Mouse (Mus musculus) adrenal gland, postnatal 25 days (tissue): ENCODE results near the gene Tnfrsf13c. TPM values are rescaled to one million over a fixed set of nuclear protein-coding genes. Genes with fewer than 3 reads are reported as not detected.

Experiments used
- DNase-seq: peaks from one replicate; pipeline ENCODE4 v3.0.0; 2021; ENCODE audit warnings: mixed read lengths
- total RNA-seq: library from RNA; stranded (reverse); gene quantifications from 2 replicates; pipeline ENCODE4 v1.2.3, GENCODE M21; 2021

Gene Tnfrsf13c
- total RNA-seq, 1 experiment from 2014 or later, result 0.21 TPM

DNA sequence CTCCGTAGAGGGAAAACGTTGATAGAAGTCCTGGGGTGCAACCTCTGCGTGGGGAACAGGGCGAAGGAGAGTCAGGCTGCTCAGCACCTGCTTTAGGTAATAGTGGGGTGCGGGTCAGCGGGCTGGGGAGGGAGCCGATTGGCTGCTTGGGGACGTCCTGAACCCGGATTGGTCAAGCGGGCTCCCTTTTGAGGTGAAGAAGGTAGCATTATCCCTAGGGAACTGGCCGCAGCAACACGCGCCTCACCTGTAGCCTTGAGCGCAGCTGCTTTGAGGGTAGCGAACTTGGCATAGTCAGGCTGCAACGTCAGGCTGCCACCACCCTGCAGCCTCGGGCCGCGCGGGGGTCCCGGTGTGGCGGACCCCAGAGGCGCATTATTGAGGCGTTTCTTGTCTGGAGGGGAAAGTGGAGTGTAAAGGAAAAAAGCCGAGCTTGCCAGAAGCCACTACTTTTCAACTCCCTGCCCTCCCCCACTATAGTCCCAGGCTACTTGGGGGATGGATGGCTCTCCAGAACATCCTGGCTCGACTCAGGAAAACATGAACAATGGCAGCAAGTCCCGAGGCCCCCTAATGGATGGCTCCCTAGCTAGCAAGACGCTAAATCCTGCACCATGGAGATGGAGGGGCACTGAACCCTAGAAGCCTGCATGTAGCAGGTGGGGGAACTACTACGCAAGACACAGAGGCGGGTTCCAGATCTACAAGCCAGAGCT is 16.5 kb downstream of the Tnfrsf13c start:
- DNase-seq, result no peak

DNA sequence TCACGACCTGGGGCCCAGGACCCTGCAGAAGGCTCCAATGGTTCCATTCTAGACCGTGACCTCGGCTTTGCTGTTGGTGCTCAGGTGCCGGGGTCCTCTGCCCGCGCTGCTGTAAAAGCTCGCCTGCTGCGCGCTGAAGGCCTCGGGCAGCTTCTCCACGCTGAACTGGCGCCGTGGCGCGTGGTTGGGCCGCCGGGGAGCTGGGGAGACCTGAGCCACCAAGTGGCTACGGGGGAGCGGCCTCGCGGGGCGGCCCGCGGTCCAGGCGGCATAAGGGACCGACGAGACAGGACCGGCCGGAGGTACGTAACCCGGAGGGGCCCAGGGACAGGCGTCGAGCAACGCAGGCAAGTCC is 17.1 kb downstream of the Tnfrsf13c start:
- no peak for DNase-seq

DNA sequence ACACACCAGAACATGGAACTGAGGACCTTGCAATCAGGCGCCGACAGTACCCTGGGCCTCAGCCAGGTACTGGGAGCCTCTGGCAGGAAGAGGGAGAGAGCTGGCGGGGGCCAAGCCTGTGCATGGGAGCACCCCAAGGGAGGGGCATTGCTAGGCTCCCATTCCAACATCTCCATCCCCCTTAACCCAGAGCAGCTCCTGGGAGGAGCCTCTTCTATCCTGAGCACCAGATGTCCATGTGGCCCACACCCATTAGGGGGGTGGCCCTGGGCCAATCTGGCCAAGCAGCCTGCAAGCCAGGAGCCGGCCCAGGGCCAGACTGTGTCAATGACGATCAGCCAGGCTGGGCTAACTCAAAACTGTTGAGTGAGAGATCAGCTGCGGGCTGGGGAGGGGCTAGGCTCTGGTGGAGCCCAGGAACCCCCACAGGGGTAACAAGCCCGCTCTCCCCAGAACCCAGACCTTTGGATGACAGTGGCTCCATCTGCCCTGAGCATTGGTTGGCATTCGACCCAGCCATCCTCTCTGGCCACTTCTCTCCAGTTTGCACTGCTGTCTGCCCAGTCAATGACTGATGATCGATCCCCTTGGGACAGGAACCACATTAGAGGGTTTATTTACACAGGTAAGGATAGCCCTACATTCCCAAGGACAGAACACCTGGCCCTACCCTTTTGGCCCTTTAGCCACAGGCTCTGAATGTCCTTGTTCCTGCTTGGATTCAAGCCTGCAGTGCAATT is 17.6 kb downstream of the Tnfrsf13c start:
- peak; percentile 67 for DNase-seq

DNA sequence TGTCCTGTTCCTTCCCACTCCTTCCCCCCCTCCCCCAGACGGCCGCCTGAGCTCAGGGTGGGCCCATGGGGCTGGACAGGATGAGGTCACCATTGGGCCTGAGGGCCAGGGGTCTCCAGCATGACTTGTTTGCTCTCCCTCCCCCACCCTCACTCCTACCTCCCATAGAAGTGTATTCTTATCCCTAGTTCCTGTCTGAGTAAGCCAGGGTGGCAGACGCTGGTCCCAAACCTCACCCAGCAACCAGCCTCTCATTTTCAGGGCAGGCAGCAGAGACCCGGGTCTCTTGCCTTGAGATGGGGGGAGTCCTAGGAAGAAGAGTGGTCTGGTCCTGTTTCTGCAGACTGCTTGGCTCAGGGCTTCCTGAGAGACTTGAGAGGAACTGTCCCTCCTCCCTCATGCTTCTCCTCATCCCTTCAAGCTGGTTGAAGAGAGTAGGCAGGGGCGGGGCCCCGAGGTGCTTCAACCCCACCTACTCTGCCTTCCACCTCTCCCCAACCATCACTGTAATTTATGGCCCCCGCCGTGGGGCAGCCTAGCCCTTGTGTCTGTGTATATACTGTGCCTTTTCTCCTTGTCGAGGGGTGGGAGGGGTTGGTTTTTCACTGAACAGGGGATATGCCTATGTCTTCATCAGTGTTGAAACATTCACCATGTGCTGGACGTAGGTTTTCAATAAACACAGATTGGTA is 19.3 kb downstream of the Tnfrsf13c start:
- no peak for DNase-seq

DNA sequence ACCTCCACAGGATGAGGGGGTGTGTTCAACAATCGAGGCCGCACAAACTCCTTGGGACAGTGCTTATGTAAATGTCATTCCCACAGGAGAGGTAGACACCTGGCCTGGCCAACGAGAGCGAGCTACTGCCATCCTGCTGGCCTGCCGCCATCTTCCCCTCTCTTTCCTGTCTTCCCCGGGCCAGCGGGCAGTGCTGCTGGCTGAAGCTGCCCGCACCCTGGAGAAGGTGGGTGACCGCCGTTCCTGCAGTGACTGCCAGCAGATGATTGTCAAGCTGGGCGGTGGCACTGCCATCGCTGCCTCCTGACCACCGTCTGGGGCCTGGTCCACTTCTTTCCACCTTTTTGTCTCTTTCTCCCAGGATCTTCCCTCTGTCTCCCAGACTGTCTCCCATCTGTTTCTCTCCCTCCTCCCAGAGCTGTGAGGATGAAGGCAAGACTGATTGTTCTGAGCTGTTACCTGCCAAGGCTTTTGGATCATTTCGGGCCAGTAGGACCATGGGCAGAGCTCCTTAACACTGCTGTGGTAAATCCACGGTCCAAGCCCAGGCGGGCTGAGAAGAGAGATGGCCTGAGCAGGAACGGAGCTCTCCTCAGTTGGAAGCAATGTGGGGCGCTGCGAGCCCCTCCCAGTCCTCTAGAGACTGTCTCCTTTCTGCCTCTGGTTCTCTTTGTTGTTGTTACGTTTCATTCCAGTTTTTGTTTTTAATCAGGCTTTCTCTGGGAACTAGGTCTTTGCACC is 20.4 kb downstream of the Tnfrsf13c start:
- DNase-seq, result no peak

DNA sequence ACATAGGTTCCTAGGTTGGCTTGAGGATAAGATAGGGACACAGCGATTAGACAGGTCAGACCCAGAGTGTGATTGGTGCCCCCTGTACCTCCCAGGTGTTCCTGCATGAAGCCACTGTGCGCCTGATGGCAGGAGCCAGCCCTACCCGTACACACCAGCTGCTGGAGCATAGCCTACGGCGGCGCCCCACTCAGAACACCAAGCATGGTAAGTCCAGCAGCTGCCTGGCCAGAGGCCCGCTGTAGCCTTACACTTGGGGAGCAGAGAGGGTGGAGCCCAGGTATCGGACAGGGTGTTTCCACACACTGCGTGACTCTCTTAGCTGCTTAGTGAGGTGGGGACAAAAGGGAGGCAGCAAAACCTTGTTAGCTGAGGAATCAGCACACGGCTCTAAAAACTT is 21.1 kb downstream of the Tnfrsf13c start:
- no peak for DNase-seq

DNA sequence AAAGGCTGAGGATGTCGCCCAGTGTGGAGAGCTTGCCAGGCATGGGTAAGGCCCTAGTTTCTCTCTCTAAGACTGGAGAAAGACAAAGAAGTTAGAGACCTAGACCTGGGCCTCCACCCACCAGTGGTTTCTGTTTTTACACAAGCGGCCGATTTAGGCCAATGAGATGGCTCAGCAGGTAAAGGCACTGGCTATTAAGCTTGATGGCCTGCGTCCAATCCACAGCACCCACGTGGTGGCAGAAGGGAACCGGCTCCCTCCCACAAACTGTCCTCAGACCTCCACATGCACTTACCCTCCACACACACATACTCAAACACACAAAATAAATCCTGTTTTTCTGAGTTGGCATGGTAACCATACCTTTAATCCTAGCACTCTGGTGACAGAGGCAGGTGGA is 22.1 kb downstream of the Tnfrsf13c start:
- DNase-seq, result no peak

DNA sequence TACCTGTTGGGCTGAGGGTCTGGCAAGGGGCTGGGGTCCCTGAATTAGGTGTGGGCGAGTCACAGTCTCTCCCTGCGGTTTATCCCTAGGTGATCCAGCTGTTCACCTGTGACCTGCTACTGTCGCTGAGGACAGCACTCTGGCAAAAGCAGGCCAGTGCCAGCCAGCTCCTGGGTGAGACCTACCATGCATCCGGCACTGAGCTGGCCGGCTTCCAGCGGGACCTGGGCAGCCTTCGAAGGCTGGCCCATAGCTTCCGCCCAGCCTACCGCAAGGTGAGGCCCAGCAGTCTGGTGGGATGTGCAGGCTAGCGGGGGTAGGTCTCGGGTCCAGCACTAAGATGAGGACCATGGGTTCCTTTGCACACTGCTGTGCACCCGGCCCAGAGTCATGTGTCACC is 24.6 kb downstream of the Tnfrsf13c start:
- DNase-seq, result no peak

DNA sequence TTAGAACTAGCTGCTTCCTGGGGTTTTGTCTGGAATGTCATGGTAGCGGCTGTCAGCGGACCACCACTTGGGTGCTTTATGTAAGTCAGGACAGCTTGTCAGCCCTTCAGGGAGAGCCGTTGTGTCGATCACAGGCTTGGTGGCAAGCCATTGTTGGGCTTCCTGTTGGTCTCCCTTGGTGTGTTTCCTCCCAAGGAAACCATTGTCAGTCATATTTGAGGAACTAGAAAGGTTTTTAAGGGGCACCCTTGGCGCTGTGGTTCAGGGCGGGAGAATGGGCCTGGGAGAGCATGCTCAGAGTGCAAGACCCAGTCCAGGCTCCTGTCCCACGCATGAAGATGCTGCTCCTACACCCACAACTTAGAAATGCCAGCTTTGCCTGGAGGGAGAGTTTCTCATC is 25.8 kb downstream of the Tnfrsf13c start:
- DNase-seq, result no peak

DNA sequence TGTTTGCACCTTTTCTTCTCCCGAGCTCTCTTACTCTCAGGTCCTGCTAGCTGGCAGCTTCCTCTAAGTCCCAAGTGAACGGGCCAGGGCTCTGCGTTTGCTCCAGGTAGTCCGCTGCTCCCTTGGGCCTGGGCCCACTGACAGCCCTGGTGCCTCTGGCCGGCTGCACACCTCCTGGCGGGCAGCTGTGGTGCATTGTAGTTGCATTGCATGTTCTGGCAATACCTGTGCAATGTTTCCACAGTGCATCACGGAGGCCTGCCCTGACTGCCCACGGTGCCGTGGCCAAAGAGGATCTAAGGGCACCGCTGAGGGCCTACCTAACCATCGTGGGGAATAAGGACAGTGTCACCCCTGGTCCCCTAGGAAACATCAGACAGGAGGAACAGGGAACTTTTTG is 26.2 kb downstream of the Tnfrsf13c start:
- DNase-seq, result no peak

DNA sequence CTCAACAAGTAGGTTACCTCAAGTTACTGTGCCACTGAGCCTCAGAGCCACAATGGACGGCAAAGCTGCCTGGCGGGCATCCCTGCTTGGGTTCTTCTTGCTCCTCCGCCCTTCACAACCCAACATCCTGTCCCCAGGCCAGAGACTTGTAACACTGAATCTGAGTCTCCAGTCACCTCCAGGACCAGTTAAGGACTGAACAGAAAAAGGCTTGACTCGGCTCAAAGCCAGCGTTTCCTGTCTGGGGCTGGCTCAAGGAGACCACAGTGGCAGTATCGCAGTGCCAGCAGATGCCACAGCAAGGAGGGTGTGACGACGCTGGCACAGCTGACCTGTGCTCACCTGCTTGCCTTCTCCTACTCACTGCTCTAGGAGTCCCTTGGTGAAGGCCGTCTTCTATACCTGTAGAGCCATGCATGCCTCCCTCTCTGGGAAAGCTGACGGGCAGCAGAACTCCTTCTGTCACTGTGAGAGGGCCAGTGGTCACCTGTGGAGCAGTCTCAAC is 26.9 kb downstream of the Tnfrsf13c start:
- no peak for DNase-seq

DNA sequence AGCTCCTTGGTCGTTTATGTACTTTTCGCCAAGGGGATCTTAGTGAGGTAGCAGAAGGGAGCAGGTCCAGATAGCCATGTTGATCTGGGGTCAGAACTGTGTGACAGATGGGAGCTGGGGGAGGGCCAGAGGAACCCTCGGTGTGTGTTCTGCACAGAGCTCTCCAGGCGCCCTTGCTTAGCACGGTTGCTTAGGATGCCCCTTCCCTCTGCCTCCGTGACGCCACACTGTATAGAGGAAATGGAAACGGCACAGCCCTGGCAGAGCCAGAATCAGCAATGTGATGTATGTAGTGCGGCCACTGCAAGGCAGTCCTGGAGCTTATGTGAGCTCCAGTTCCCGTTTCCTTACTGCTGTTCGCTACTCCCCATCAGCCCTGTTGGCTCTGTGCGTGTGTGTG is 27.9 kb downstream of the Tnfrsf13c start:
- DNase-seq, result no peak

DNA sequence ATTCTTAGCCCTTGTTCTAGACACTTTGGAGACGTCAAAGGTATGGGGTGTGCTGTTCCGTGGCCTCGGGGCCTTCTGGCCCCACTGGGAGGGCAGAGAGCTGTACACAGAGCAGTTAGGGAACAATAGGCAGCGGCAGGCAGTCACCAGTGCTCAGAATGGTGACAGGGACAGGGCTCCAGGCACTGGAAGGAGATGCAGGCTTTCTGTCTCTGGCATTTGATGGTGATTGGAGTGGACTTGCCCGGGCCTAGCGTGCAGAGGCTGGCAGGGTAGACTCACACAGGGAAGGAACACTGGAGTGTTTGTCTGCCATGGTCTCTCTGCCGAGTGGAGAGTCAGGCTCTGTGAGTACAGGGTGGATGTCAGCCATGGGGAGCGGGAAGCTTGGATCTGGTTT is 31.6 kb downstream of the Tnfrsf13c start:
- DNase-seq, result no peak

DNA sequence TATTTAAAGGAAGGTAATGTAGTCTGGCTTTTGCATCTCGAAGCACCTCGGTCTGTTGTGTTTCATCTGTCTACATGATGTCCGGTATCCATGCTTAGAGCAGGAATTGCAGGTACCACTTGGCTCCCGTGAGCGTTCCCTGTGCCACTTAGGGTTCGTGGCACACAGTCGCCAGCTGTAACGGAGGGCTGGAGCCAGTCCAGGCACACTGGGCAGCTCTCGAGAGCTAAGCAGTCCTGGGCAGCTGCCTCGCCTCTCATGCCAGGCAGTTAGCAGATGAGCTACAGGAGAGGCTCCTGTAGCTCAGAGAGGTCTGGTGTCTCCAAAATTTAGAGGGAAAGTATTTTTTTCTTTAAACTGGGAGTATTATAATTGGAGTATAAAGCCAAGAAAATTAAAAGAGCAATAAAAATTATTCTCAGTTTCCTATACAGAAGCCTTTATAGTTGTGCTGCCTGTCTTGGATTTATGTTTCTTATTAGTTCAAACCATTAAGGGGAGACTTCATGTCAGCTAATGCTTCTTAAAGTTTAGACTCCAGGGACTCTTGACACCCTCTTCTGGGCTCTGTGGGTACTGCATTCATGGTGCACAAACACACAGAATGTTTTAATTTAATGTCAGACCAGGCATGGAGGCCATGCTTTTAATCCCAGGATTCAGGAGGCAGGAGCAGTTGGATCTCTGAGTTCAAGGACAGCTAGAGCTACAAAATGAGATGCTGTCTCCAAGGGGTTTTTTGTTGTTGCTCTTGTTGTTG is 35.5 kb downstream of the Tnfrsf13c start:
- peak; percentile 37 for DNase-seq

DNA sequence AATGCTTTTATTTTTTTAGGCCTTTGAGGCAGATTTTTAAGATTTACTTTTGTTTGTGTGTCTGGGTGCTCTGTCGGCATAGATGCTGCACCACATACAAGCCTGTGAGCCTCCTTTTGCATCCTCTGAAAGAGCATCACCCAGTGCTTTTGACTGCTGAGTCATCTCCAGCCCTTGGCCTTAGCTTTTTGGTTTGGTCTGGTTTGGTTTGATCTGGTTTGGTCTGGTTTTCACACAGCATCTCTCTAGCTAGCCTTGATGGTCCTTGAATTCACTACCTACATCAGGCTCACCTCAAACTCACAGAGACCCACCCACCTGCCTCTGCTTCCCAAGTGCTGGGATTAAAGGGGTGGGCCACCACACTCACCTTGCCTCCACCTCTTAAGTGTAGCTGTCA is 36.2 kb downstream of the Tnfrsf13c start:
- DNase-seq, result no peak

DNA sequence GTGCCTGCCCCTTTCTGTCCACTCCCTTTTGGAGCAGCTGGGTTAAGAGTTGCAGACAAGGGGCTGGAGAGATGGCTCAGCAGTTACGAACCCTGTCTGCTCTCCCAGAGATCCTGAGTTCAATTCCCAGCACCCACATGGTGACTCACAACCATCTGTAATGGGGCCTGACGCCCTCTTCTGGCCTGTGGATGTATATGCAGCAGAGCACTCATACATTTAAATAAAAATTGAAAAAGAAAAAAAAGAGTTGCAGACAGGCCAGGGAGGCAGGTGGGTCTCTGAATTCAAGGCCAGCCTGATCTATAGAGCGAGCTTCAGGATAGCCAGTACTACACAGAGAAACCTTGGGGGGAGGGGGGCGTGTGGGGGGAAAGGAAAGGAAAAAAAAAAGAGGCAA is 36.8 kb downstream of the Tnfrsf13c start:
- DNase-seq, result no peak

DNA sequence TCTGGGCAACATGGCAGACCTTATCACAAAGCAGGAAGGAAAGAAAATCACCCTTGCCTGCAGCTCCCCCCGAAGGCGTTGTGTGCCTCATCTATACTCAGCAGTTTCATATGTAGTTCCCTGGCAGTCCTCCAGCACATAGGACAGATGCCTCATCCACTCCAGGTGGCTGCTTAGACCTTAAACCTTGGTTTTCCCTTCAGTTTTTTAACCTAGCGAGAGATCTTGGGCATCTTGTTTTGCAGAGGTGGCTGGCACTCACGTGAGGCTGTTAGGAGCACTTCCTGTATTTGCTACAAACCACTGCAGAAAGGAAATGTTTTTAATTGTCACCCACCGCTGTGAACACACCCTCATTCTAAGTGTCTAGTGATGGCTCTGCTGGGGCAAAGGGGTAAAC is 37.2 kb downstream of the Tnfrsf13c start:
- DNase-seq, result no peak

DNA sequence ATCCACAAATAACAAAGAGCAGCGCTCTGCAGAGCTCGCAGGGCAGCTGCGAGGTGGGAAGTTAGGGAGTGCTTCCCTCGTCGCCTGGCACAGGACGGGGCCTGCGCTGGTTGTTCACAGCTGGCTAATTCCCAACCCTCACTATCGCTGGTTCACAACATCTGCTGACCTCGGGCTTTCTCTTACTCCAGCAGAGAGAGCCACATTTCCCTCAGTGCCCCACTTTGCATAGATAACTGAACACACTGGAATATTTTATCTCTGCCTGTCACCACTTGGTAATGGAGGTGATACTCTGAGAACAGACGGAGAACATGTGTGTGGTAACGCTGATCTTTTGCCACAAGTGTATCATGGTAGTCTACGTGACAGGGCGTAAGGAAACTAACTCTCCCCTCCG is 38.0 kb downstream of the Tnfrsf13c start:
- DNase-seq, result no peak

DNA sequence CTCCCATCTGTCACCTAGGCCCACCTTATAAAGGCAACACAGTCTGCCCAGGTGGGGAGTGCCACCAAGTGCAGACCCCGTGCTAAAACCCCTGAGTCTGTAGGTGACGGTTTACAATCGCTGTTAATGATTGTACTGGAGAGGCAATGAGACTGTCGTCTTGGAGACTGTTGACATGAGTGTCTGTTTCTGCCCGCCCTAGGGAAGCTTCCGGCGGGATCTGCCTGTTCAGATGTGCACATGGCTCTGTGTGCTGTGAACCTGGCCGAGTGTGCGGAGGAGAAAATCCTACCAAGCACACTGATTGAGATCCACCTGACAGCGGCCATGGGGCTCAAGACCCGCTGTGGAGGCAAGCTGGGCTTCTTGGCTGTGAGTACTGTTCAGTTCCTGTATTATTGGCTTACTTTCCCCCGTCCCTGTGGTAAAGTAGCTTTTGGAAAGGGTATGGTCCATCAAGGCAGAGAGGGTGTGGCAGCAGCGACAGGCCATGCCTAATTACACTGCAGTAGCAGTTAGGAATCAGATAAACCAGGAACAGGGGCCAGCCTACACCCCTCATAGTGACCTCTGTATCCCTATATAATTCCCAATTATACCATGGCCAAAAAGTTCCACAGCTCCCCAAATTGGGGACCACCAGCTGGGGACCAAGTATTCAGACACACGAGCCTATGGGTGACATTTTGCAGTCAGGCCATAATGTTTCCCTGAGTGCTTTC is 38.9 kb downstream of the Tnfrsf13c start:
- no peak for DNase-seq

DNA sequence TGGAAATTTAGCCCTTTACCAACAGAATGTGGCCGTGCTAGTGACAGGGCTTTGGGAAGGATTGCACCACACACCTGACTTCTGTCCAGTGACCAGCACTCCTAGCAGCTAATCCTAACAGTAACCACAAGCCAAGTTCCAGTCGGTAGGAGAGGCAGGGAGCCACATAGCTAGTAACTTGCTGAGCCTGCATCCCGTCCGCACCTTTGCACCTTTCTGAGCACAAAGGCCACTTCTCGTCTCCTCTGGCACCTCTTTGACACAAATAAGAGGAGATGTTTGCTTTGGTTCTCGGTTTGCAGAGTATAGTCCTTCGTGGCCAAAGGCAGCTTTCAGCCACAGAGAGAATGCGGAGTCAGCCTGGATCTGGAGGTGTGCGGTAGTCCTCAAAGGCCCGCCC is 39.5 kb downstream of the Tnfrsf13c start:
- DNase-seq, result no peak

DNA sequence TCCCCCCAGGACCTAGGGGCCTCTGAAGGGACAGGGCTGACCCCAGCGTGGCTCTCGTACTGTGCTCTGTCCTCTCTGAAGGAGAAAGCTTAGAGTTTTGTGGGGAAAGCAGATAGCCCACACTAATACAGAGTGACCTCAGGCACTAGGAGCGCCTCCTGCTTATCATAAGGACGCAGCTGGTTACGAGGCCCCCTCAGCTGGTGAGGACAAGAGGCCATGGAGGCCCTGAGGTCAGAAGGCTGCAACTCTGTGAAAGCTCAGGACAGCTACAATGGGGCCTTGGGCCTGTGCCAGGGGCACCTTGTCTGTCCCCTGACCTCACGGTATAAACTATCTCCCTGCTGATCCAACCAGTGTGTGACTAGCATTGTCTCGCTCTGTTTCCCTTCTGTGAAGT is 40.0 kb downstream of the Tnfrsf13c start:
- no peak for DNase-seq
